Mouse (Mus musculus) kidney, adult 2 months (tissue): Measurements from ENCODE around the gene Hs3st5.

Experiments
- CTCF ChIP-seq: fragments of 200-500 bp; conservative IDR thresholded peaks from 2 replicates; pipeline ENCODE4 v1.5.1; 2011; ENCODE audit warnings: low read depth, mild to moderate bottlenecking, control low read depth, low read length, moderate library complexity, mixed read lengths; ENCODE audit not compliant: insufficient read depth, insufficient read length
- POLR2A ChIP-seq: fragments of 200-500 bp; IDR thresholded peaks from one replicate; pipeline ENCODE4 v1.6.1; 2011; ENCODE audit warnings: low read depth, low read length, control low read depth

DNA sequence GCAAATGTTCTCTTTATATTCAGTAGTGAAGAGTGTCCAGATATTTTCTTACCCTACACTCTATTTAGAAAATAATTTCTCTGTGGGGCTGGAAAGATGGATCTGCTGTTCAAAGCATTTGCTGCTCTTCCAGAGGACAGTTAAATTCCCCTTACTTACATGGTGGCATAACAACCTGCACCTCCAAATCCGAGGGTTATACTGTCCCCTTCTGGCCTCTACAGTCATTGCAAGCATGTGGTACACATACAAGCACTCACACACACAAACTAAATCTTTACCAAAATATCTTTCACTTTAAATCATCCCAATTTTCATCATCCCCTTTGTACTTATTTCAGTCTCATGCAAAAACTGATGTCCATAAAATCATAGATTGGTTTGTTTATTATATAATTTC lies 275.0 kb downstream of the Hs3st5 start:
- TF ChIP-seq POLR2A: no peak
- TF ChIP-seq CTCF: no peak
